Mouse (Mus musculus): Measurements from ENCODE around the gene Cntnap1.

- peak; percentile 46 for TF ChIP-seq CTCF (IDR thresholded peaks at IDR 0.05; ENCODE audit: low read depth)
- TF ChIP-seq EP300 (IDR thresholded peaks at IDR 0.05; ENCODE audit: low read depth): no peak
These were observed 4.7 kb downstream of the Cntnap1 start, which contains the start of gene Ccr10 for GRCm38 (mm10) chr11:101174851-101175628.

Measured in liver, postnatal 0 days (tissue).